Mouse (Mus musculus): Measurements from ENCODE around the gene Myh7.

DNA sequence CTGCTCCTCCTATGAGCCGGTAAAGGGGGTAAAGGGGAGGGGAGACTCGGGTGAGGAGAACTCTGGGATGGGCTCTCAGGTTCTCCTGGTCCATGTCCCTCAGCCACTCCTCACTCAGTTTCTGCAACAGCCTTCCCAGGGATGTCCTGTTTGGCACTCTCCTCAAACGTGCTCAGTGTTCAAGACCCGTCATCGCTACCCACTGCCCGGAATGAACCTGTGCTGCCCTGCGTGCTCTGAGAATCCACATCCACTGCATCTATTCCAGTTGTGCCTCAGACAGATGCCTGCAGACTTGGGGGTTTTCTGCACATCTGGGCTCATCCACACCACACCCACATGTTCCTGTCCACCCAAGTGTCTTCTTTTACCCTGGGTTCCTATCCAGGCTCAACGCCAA is 51.9 kb downstream of the Myh7 start:
- TF ChIP-seq CTCF (IDR thresholded peaks at IDR 0.05; ENCODE audit: low read depth) (no peak), EP300 (IDR thresholded peaks at IDR 0.05; ENCODE audit: low read depth) (no peak)

All from heart, postnatal 0 days (tissue).